14 mouse cellular contexts compared by ENCODE assay signal in genomic region chr12:29921481-29921880, GRCm38 (mm10). TPM values are rescaled to one million over a fixed set of nuclear protein-coding genes. Genes with fewer than 3 reads are reported as not detected.
"Had no signal": no experiment of that assay in that cellular context is flagged by ENCODE, and none has a peak within 500 bp of the region (broad histone marks: within the 10 kb centered on the region; RNA-seq: fewer than 3 reads in every experiment).

No protein-coding gene starts in this region.

- DNase-seq: lung, adult 18-20 months; lung, embryonic 14.5 days; lung, postnatal 10 days; lung, postnatal 4 days; midbrain, embryonic 14.5 days; retina, postnatal 1 day; right cerebral cortex, adult 18-20 months; right cerebral cortex, postnatal 25 days; right cerebral cortex, postnatal 4 days; thymus, adult 2 months; thymus, postnatal 25 days; thymus, postnatal 4 days had no signal

RNA-seq across cellular contexts. Expression of gene Pxdn, which starts 15.9 kb away (rescaled TPM):
- total RNA-seq: megakaryocyte, adult 5-6 weeks; megakaryocyte-erythroid progenitor cell, adult 5-6 weeks had no signal
